Mouse (Mus musculus): ENCODE results near the gene Gm26620. TPM values are rescaled to one million over a fixed set of nuclear protein-coding genes. Genes with fewer than 3 reads are reported as not detected.

Gene Gm26620
- polyA plus RNA-seq, 1 experiment from 2014 or later: 0.31 TPM

- WGBS: under 1% methylated on average over 25 of the region's 25 CpGs
- H3K27me3 ChIP-seq (ENCODE audit: control insufficient read depth, insufficient read depth, low read length): no peaks in the 10 kb centered on the region
- H3K27ac ChIP-seq (ENCODE audit: low read depth, low read length): no peak within 1 kb of the TSS
- H3K36me3 ChIP-seq (ENCODE audit: control insufficient read depth, insufficient read depth, low read length): no peaks in the 10 kb centered on the region
- ATAC-seq (ENCODE audit: low FRiP score): peak; percentile 81
- peaks cover 6% of the 10 kb centered on the region for H3K4me1 ChIP-seq (ENCODE audit: control insufficient read depth, insufficient read depth, low read length)
- DNase-seq (ENCODE audit: low spot score, missing footprints): peak; percentile 100
- H3K4me3 ChIP-seq (ENCODE audit: low read depth, low read length): peak within 1 kb of the TSS; percentile 77
- no peaks in the 10 kb centered on the region for H3K9me3 ChIP-seq (ENCODE audit: control insufficient read depth, low read length)
- peak within 1 kb of the TSS; percentile 74 for H3K9ac ChIP-seq (ENCODE audit: low read length)
- H3K4me2 ChIP-seq: peak within 1 kb of the TSS; percentile 61
These were observed 17.2 kb upstream of the Gm26620 start, which contains the start of gene Atf6 for GRCm38 (mm10) chr1:170867691-170868105. Gene Atf6, minus strand, starts transcription at chr1:170867771.

GRCm38 (mm10) chr1:170868107-170868904 is 16.6 kb upstream of the Gm26620 start:
- H3K4me2 ChIP-seq: peak overlapping the region; percentile 52
- no peaks in the 10 kb centered on the region for H3K27me3 ChIP-seq (ENCODE audit: control insufficient read depth, insufficient read depth, low read length)
- H3K9me3 ChIP-seq (ENCODE audit: control insufficient read depth, low read length): no peaks in the 10 kb centered on the region
- ATAC-seq (ENCODE audit: low FRiP score): peak; percentile 87
- peak; percentile 98 for DNase-seq (ENCODE audit: low spot score, missing footprints)
- WGBS: 2% methylated on average over 33 of the region's 33 CpGs
- no peaks in the 10 kb centered on the region for H3K36me3 ChIP-seq (ENCODE audit: control insufficient read depth, insufficient read depth, low read length)
- peaks cover 6% of the 10 kb centered on the region for H3K4me1 ChIP-seq (ENCODE audit: control insufficient read depth, insufficient read depth, low read length)
- no peak overlapping the region for H3K27ac ChIP-seq (ENCODE audit: low read depth, low read length)
- peak overlapping the region; percentile 46 for H3K9ac ChIP-seq (ENCODE audit: low read length)
- peak overlapping the region; percentile 77 for H3K4me3 ChIP-seq (ENCODE audit: low read depth, low read length)

GRCm38 (mm10) chr1:170868905-170869283 is 16.0 kb upstream of the Gm26620 start:
- DNase-seq (ENCODE audit: low spot score, missing footprints) (peak; percentile 86), ATAC-seq (ENCODE audit: low FRiP score) (peak; percentile 58)
- WGBS: 19% methylated on average over 14 of the region's 14 CpGs
- no peaks in the 10 kb centered on the region for H3K9me3 ChIP-seq (ENCODE audit: control insufficient read depth, low read length)
- H3K27ac ChIP-seq (ENCODE audit: low read depth, low read length): no peak overlapping the region
- H3K36me3 ChIP-seq (ENCODE audit: control insufficient read depth, insufficient read depth, low read length): no peaks in the 10 kb centered on the region
- H3K4me1 ChIP-seq (ENCODE audit: control insufficient read depth, insufficient read depth, low read length): peaks cover 6% of the 10 kb centered on the region
- peak overlapping the region; percentile 52 for H3K4me2 ChIP-seq
- H3K9ac ChIP-seq (ENCODE audit: low read length): peak overlapping the region; percentile 46
- peak overlapping the region; percentile 77 for H3K4me3 ChIP-seq (ENCODE audit: low read depth, low read length)
- no peaks in the 10 kb centered on the region for H3K27me3 ChIP-seq (ENCODE audit: control insufficient read depth, insufficient read depth, low read length)

- WGBS: 88% methylated on average over 6 of the region's 6 CpGs
- no peaks in the 10 kb centered on the region for H3K27me3 ChIP-seq (ENCODE audit: control insufficient read depth, insufficient read depth, low read length)
- no peak overlapping the region for H3K9ac ChIP-seq (ENCODE audit: low read length)
- no peaks in the 10 kb centered on the region for H3K36me3 ChIP-seq (ENCODE audit: control insufficient read depth, insufficient read depth, low read length)
- H3K27ac ChIP-seq (ENCODE audit: low read depth, low read length): no peak overlapping the region
- no peak overlapping the region for H3K4me3 ChIP-seq (ENCODE audit: low read depth, low read length)
- DNase-seq (ENCODE audit: low spot score, missing footprints) (no peak), ATAC-seq (ENCODE audit: low FRiP score) (no peak)
- no peaks in the 10 kb centered on the region for H3K9me3 ChIP-seq (ENCODE audit: control insufficient read depth, low read length)
- H3K4me2 ChIP-seq: no peak overlapping the region
- peaks cover 6% of the 10 kb centered on the region for H3K4me1 ChIP-seq (ENCODE audit: control insufficient read depth, insufficient read depth, low read length)
These were observed 13.5 kb upstream of the Gm26620 start for GRCm38 (mm10) chr1:170871402-170871801.

GRCm38 (mm10) chr1:170871961-170872360 is 12.9 kb upstream of the Gm26620 start:
- Histone ChIP-seq H3K4me3 (ENCODE audit: low read depth, low read length) (no peak overlapping the region), H3K27me3 (ENCODE audit: control insufficient read depth, insufficient read depth, low read length) (no peaks in the 10 kb centered on the region), H3K27ac (ENCODE audit: low read depth, low read length) (no peak overlapping the region), H3K36me3 (ENCODE audit: control insufficient read depth, insufficient read depth, low read length) (no peaks in the 10 kb centered on the region), H3K9ac (ENCODE audit: low read length) (no peak overlapping the region), H3K4me2 (no peak overlapping the region), H3K4me1 (ENCODE audit: control insufficient read depth, insufficient read depth, low read length) (peaks cover 2% of the 10 kb centered on the region), H3K9me3 (ENCODE audit: control insufficient read depth, low read length) (no peaks in the 10 kb centered on the region)
- no peak for ATAC-seq (ENCODE audit: low FRiP score)
- 94% methylated on average over 2 of the region's 2 CpGs for WGBS
- no peak for DNase-seq (ENCODE audit: low spot score, missing footprints)

- H3K27ac ChIP-seq (ENCODE audit: low read depth, low read length): no peak overlapping the region
- DNase-seq (ENCODE audit: low spot score, missing footprints): no peak
- no peak for ATAC-seq (ENCODE audit: low FRiP score)
- WGBS: 88% methylated on average over 3 of the region's 3 CpGs
- H3K36me3 ChIP-seq (ENCODE audit: control insufficient read depth, insufficient read depth, low read length): peaks cover 5% of the 10 kb centered on the region
- no peak overlapping the region for H3K4me3 ChIP-seq (ENCODE audit: low read depth, low read length)
- no peaks in the 10 kb centered on the region for H3K27me3 ChIP-seq (ENCODE audit: control insufficient read depth, insufficient read depth, low read length)
- H3K4me1 ChIP-seq (ENCODE audit: control insufficient read depth, insufficient read depth, low read length): no peaks in the 10 kb centered on the region
- no peak overlapping the region for H3K9ac ChIP-seq (ENCODE audit: low read length)
- no peaks in the 10 kb centered on the region for H3K9me3 ChIP-seq (ENCODE audit: control insufficient read depth, low read length)
- no peak overlapping the region for H3K4me2 ChIP-seq
These were observed 9.2 kb upstream of the Gm26620 start for GRCm38 (mm10) chr1:170875676-170876075.

GRCm38 (mm10) chr1:170876906-170877305 is 8.0 kb upstream of the Gm26620 start:
- Histone ChIP-seq H3K27me3 (ENCODE audit: control insufficient read depth, insufficient read depth, low read length) (no peaks in the 10 kb centered on the region), H3K4me2 (no peak overlapping the region), H3K4me1 (ENCODE audit: control insufficient read depth, insufficient read depth, low read length) (no peaks in the 10 kb centered on the region), H3K9ac (ENCODE audit: low read length) (no peak overlapping the region), H3K9me3 (ENCODE audit: control insufficient read depth, low read length) (no peaks in the 10 kb centered on the region), H3K36me3 (ENCODE audit: control insufficient read depth, insufficient read depth, low read length) (peaks cover 5% of the 10 kb centered on the region), H3K4me3 (ENCODE audit: low read depth, low read length) (no peak overlapping the region), H3K27ac (ENCODE audit: low read depth, low read length) (no peak overlapping the region)
- WGBS: 93% methylated on average over 5 of the region's 5 CpGs
- no peak for DNase-seq (ENCODE audit: low spot score, missing footprints)
- ATAC-seq (ENCODE audit: low FRiP score): no peak

GRCm38 (mm10) chr1:170882915-170883485 is 1.9 kb upstream of the Gm26620 start:
- Histone ChIP-seq H3K27ac (ENCODE audit: low read depth, low read length) (no peak overlapping the region), H3K27me3 (ENCODE audit: control insufficient read depth, insufficient read depth, low read length) (no peaks in the 10 kb centered on the region), H3K9me3 (ENCODE audit: control insufficient read depth, low read length) (no peaks in the 10 kb centered on the region), H3K4me2 (no peak overlapping the region), H3K4me3 (ENCODE audit: low read depth, low read length) (no peak overlapping the region), H3K36me3 (ENCODE audit: control insufficient read depth, insufficient read depth, low read length) (peaks cover 5% of the 10 kb centered on the region), H3K9ac (ENCODE audit: low read length) (no peak overlapping the region), H3K4me1 (ENCODE audit: control insufficient read depth, insufficient read depth, low read length) (peaks cover 5% of the 10 kb centered on the region; the same call in 1 of the 2 replicates)
- ATAC-seq (ENCODE audit: low FRiP score): no peak
- 91% methylated on average over 5 of the region's 5 CpGs for WGBS
- DNase-seq (ENCODE audit: low spot score, missing footprints): no peak

- Histone ChIP-seq H3K27me3 (ENCODE audit: control insufficient read depth, insufficient read depth, low read length) (no peaks in the 10 kb centered on the region), H3K36me3 (ENCODE audit: control insufficient read depth, insufficient read depth, low read length) (peaks cover under 1% of the 10 kb centered on the region; the same call in 1 of the 2 replicates), H3K4me3 (ENCODE audit: low read depth, low read length) (peak overlapping the region; percentile 93), H3K27ac (ENCODE audit: low read depth, low read length) (no peak overlapping the region), H3K9ac (ENCODE audit: low read length) (peak overlapping the region; percentile 90), H3K4me1 (ENCODE audit: control insufficient read depth, insufficient read depth, low read length) (peaks cover 5% of the 10 kb centered on the region; the same call in 1 of the 2 replicates), H3K4me2 (peak overlapping the region; percentile 56), H3K9me3 (ENCODE audit: control insufficient read depth, low read length) (no peaks in the 10 kb centered on the region)
- 37% methylated on average over 8 of the region's 8 CpGs for WGBS
- ATAC-seq (ENCODE audit: low FRiP score) (no peak), DNase-seq (ENCODE audit: low spot score, missing footprints) (peak; percentile 84)
These were observed 475 bp upstream of the Gm26620 start for GRCm38 (mm10) chr1:170884390-170884789.

Data from midbrain, embryonic 11.5 days (tissue).